Mouse (Mus musculus) lung, embryonic 16.5 days (tissue): ENCODE results near the gene Atp5j2. TPM values are rescaled to one million over a fixed set of nuclear protein-coding genes. Genes with fewer than 3 reads are reported as not detected.
A peak's percentile ranks its signal among the peaks of the same experiment; 100 is the strongest.

Source experiments
- ATAC-seq: fragments of 200-750 bp; cut with Nextera tagmentation; 2 replicates; pipeline ENCODE4 v1.8.0; 2017; ENCODE audit warnings: low read depth, mild to moderate bottlenecking, moderate library complexity
- H3K27ac ChIP-seq: fragments of 300-500 bp; sonication (generic); 2 replicates; pipeline ENCODE4 v1.5.1; 2014; ENCODE audit warnings: mild to moderate bottlenecking, control low read depth, low read length
- H3K27me3 ChIP-seq: fragments of 300-500 bp; sonication (generic); 2 replicates; pipeline ENCODE4 v1.6.1; 2014; ENCODE audit warnings: low read depth, low read length, mixed read lengths; ENCODE audit not compliant: control insufficient read depth, insufficient read depth
- H3K36me3 ChIP-seq: fragments of 300-500 bp; sonication (generic); 2 replicates; pipeline ENCODE4 v1.6.1; 2014; ENCODE audit warnings: low read length; ENCODE audit not compliant: control insufficient read depth, insufficient read depth
- H3K4me1 ChIP-seq: fragments of 300-500 bp; sonication (generic); replicated peaks from 2 replicates; pipeline ENCODE4 v1.6.1; 2014; ENCODE audit warnings: low read length, mixed read lengths; ENCODE audit not compliant: control insufficient read depth, insufficient read depth
- H3K4me2 ChIP-seq: fragments of 300-500 bp; sonication (generic); 2 replicates; pipeline ENCODE4 v1.6.1; 2014; ENCODE audit warnings: low read depth, low read length, control low read depth
- H3K4me3 ChIP-seq: fragments of 300-500 bp; sonication (generic); 2 replicates; pipeline ENCODE4 v1.5.1; 2014; ENCODE audit warnings: mild to moderate bottlenecking, low read length, control low read depth
- H3K9ac ChIP-seq: fragments of 300-500 bp; sonication (generic); 2 replicates; pipeline ENCODE4 v1.6.1; 2014; ENCODE audit warnings: low read length, control low read depth
- H3K9me3 ChIP-seq: fragments of 300-500 bp; sonication (generic); 2 replicates; pipeline ENCODE4 v1.6.1; 2016; ENCODE audit warnings: low read length; ENCODE audit not compliant: control insufficient read depth
- WGBS: fragments of 180-500 bp; shearing (Covaris S2); extraction: QIAGEN DNeasy Blood & Tissue Kit; methylation state at CpG from one replicate; pipeline ENCODE4 v1.1.7; 2014; 5-methylcytosine and 5-hydroxymethylcytosine counted together
- polyA plus RNA-seq: library from polyadenylated mRNA; unstranded; fragments of >200 nt; fragmentation: Nextera tagmentation; extraction: Ambion mirVana; gene quantifications from 2 replicates; pipeline ENCODE4 v1.2.1, GENCODE M21; 2015

The Atp5j2 gene
- polyA plus RNA-seq, 1 experiment from 2014 or later: 734 TPM

DNA sequence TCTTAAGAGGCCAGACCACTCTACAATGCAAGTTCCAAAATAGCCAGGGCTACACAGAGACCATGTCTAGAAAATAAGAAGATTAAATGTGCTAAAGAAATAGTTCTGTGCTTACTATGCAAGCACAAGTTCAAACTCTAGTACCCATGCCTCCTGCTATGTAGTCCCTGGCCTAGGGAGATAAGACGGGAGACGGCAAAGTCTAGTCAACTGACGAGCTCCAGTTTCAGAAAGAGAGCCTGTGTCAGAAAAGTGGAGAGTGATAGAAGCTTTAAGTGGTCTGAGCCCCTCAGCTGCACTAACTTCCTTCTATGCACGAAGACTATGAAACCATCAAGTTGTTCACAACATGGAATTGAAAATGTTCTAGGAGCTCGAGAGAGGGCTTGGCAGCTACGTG is 42.6 kb downstream of the Atp5j2 start:
- WGBS: 83% methylated on average over 6 of the region's 6 CpGs
- Histone ChIP-seq H3K4me2 (no peak overlapping the region), H3K9me3 (no peaks in the 10 kb centered on the region), H3K4me1 (no peaks in the 10 kb centered on the region), H3K36me3 (peaks cover 46% of the 10 kb centered on the region), H3K9ac (no peak overlapping the region), H3K27me3 (no peaks in the 10 kb centered on the region), H3K27ac (no peak overlapping the region), H3K4me3 (no peak overlapping the region)
- no peak for ATAC-seq

DNA sequence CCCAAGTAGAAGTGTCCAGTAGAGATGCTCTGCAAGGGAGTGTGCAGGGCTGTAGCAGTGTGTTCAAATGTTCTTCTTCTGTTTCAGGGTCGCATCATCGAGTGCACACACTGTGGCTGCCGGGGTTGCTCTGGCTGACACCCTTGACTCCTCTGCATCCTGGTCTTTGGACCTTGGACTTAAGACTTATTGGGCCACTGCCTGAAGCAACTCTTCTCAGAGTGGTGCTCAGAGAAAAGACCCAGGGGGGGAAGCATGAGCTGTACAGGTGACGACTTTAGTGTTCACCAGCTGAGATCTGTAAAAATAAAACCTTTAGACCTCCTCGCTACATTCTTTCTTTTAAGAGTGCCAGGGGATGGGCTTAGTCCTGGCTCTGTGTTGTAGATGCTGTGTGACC is 44.1 kb downstream of the Atp5j2 start:
- no peak overlapping the region for H3K27ac ChIP-seq
- H3K27me3 ChIP-seq: no peaks in the 10 kb centered on the region
- H3K36me3 ChIP-seq: peaks cover 51% of the 10 kb centered on the region
- H3K4me3 ChIP-seq: no peak overlapping the region
- WGBS: 89% methylated on average over 5 of the region's 5 CpGs
- no peaks in the 10 kb centered on the region for H3K4me1 ChIP-seq
- no peak for ATAC-seq
- no peak overlapping the region for H3K9ac ChIP-seq
- no peaks in the 10 kb centered on the region for H3K9me3 ChIP-seq
- H3K4me2 ChIP-seq: no peak overlapping the region

- H3K9ac ChIP-seq: peak overlapping the region; percentile 86
- peak overlapping the region; percentile 81 for H3K27ac ChIP-seq
- H3K27me3 ChIP-seq: no peaks in the 10 kb centered on the region
- H3K36me3 ChIP-seq: peaks cover 23% of the 10 kb centered on the region
- H3K4me2 ChIP-seq: peak overlapping the region; percentile 77
- 0% methylated on average over 18 of the region's 18 CpGs for WGBS
- no peak for ATAC-seq
- H3K4me3 ChIP-seq: peak overlapping the region; percentile 74
- no peaks in the 10 kb centered on the region for H3K9me3 ChIP-seq
- H3K4me1 ChIP-seq: peaks cover 14% of the 10 kb centered on the region
Measured at GRCm38 (mm10) chr5:145140611-145141010, 51.3 kb downstream of the Atp5j2 start.

- peaks cover 26% of the 10 kb centered on the region for H3K36me3 ChIP-seq
Measured at GRCm38 (mm10) chr5:145139571-145140519, 52.0 kb downstream of the Atp5j2 start, which contains the start of the genes Pdap1 and Bud31. Gene Pdap1, minus strand, starts transcription at chr5:145140238. Gene Bud31, plus strand, starts transcription at chr5:145140362.

GRCm38 (mm10) chr5:145138836-145139235 is 53.0 kb downstream of the Atp5j2 start:
- no peaks in the 10 kb centered on the region for H3K9me3 ChIP-seq
- ATAC-seq: no peak
- H3K4me1 ChIP-seq: peaks cover 14% of the 10 kb centered on the region
- H3K27me3 ChIP-seq: no peaks in the 10 kb centered on the region
- no peak overlapping the region for H3K27ac ChIP-seq
- WGBS: 6% methylated on average over 6 of the region's 6 CpGs
- peak overlapping the region; percentile 86 for H3K9ac ChIP-seq
- peak overlapping the region; percentile 85 for H3K4me2 ChIP-seq
- peak overlapping the region; percentile 74 for H3K4me3 ChIP-seq
- H3K36me3 ChIP-seq: peaks cover 27% of the 10 kb centered on the region

More at GRCm38 (mm10) chr5:145139571-145140519, 52.0 kb downstream of the Atp5j2 start, which contains the start of the genes Pdap1 and Bud31:
- no peaks in the 10 kb centered on the region for H3K27me3 ChIP-seq
- H3K9me3 ChIP-seq: no peaks in the 10 kb centered on the region
- peak within 1 kb of the TSS; percentile 81 for H3K27ac ChIP-seq
- peak; percentile 94 for ATAC-seq
- H3K9ac ChIP-seq: peak within 1 kb of the TSS; percentile 86
- H3K4me2 ChIP-seq: peak within 1 kb of the TSS; percentile 85
- peaks cover 14% of the 10 kb centered on the region for H3K4me1 ChIP-seq
- under 1% methylated on average over 84 of the region's 84 CpGs for WGBS
- H3K4me3 ChIP-seq: peak within 1 kb of the TSS; percentile 74

Other genes with a start within 250 kb of the Atp5j2 start
- 9.5 and 15.6 TPM in 2 replicates for gene Smurf1, start 226.2 kb downstream of the Atp5j2 start, polyA plus RNA-seq
- 0.25 TPM in 1 of 2 replicates, not detected in the other for gene Gm4871, start 159.3 kb downstream of the Atp5j2 start, polyA plus RNA-seq
- 0.23 TPM in 1 of 2 replicates, not detected in the other for gene 1700018F24Rik, start 149.1 kb downstream of the Atp5j2 start, polyA plus RNA-seq
- 146 and 150 TPM in 2 replicates for gene Arpc1a, start 108.2 kb downstream of the Atp5j2 start, polyA plus RNA-seq
- not detected in 2 replicates for gene Kpna7, start 108.0 kb downstream of the Atp5j2 start, polyA plus RNA-seq
- 379 and 391 TPM in 2 replicates for gene Arpc1b, start 77.8 kb downstream of the Atp5j2 start, polyA plus RNA-seq
- gene Pdap1, start 51.8 kb downstream of the Atp5j2 start, polyA plus RNA-seq: 78.0 and 94.0 TPM in 2 replicates
- 178 and 181 TPM in 2 replicates for gene Bud31, start 51.7 kb downstream of the Atp5j2 start, polyA plus RNA-seq
- gene Ptcd1, start 25.0 kb downstream of the Atp5j2 start, polyA plus RNA-seq: 15.7 and 15.9 TPM in 2 replicates
- 49.1 and 50.4 TPM in 2 replicates for gene Cpsf4, start 24.8 kb downstream of the Atp5j2 start, polyA plus RNA-seq
- 9.4 and 10.9 TPM in 2 replicates for gene Zkscan14, start 9.8 kb upstream of the Atp5j2 start, polyA plus RNA-seq
- 12.0 and 12.4 TPM in 2 replicates for gene Zkscan5, start 12.5 kb upstream of the Atp5j2 start, polyA plus RNA-seq
- gene Zfp655, start 39.7 kb upstream of the Atp5j2 start, polyA plus RNA-seq: 33.9 and 36.5 TPM in 2 replicates
- gene Zscan25, start 88.4 kb upstream of the Atp5j2 start, polyA plus RNA-seq: 0.15 and 0.57 TPM in 2 replicates
- not detected in 2 replicates for gene Cyp3a57, start 153.2 kb upstream of the Atp5j2 start, polyA plus RNA-seq